Mouse (Mus musculus): ENCODE results near the gene Rab7b.

- TF ChIP-seq MAX (IDR thresholded peaks at IDR 0.05; ENCODE audit: low read depth) (no peak), MYOD1 (IDR thresholded peaks at IDR 0.05; ENCODE audit: control insufficient read depth in 1 of 3, insufficient read length in 2 of 3, low read depth in 2 of 3) (no peak), MYOG (IDR thresholded peaks at IDR 0.05; ENCODE audit: control insufficient read depth in 1 of 3, insufficient read depth in 1 of 3, insufficient read length in 2 of 3, low read depth in 2 of 3) (no peak), TCF3 (IDR thresholded peaks at IDR 0.05; ENCODE audit: insufficient read length, low read depth) (no peak), POLR2A (IDR thresholded peaks at IDR 0.05; ENCODE audit: insufficient read length, low read depth) (no peak), E2F4 (IDR thresholded peaks at IDR 0.05; ENCODE audit: insufficient read depth) (no peak), CEBPB (IDR thresholded peaks at IDR 0.05; ENCODE audit: insufficient read depth, poor library complexity, severe bottlenecking) (no peak)
Measured at GRCm38 (mm10) chr1:131698770-131699169, 10.3 kb downstream of the Rab7b start.

All from myocyte (in vitro differentiated cells).